Mouse (Mus musculus): ENCODE data around the gene Hmgb4.

- no peak for TF ChIP-seq POLR2A (IDR thresholded peaks at IDR 0.05; ENCODE audit: borderline replicate concordance, insufficient read depth, low read length)
- TF ChIP-seq CTCF (IDR thresholded peaks at IDR 0.05; ENCODE audit: borderline replicate concordance, insufficient read depth, low read depth, low read length), result no peak
These were observed 24.3 kb upstream of the Hmgb4 start for GRCm38 (mm10) chr4:128285009-128285408.
